Mouse (Mus musculus) stomach, embryonic 14.5 days (tissue): ENCODE results near the gene Mvb12b. TPM values are rescaled to one million over a fixed set of nuclear protein-coding genes. Genes with fewer than 3 reads are reported as not detected.

Source experiments
- ATAC-seq: fragments of 200-750 bp; cut with Nextera tagmentation; 2 replicates; pipeline ENCODE4 v1.8.0; 2017; ENCODE audit warnings: low read depth, moderate TSS enrichment; ENCODE audit not compliant: insufficient number of reproducible peaks, insufficient read depth, low FRiP score
- H3K27ac ChIP-seq: fragments of 300-500 bp; sonication (generic); 2 replicates; pipeline ENCODE4 v1.5.1; 2014; ENCODE audit warnings: mild to moderate bottlenecking, low read length, moderate library complexity, mixed read lengths
- H3K27me3 ChIP-seq: fragments of 300-500 bp; sonication (generic); 2 replicates; pipeline ENCODE4 v1.6.1; 2014; ENCODE audit warnings: low read length, control low read depth, mixed read lengths; ENCODE audit not compliant: control insufficient read depth, insufficient read depth
- H3K36me3 ChIP-seq: fragments of 300-500 bp; sonication (generic); 2 replicates; pipeline ENCODE4 v1.6.1; 2014; ENCODE audit warnings: mild to moderate bottlenecking, control low read depth, low read length, moderate library complexity, mixed read lengths; ENCODE audit not compliant: control insufficient read depth, insufficient read depth
- H3K4me1 ChIP-seq: fragments of 300-500 bp; sonication (generic); 2 replicates; pipeline ENCODE4 v1.6.1; 2014; ENCODE audit warnings: low read length, control low read depth, mixed read lengths; ENCODE audit not compliant: control insufficient read depth, insufficient read depth
- H3K4me2 ChIP-seq: fragments of 300-500 bp; sonication (generic); replicated peaks from 2 replicates; pipeline ENCODE4 v1.6.1; 2014; ENCODE audit warnings: low read depth, low read length, control low read depth
- H3K4me3 ChIP-seq: fragments of 300-500 bp; sonication (generic); 2 replicates; pipeline ENCODE4 v1.5.1; 2014; ENCODE audit warnings: low read depth, low read length, control low read depth
- H3K9ac ChIP-seq: fragments of 300-500 bp; sonication (generic); replicated peaks from 2 replicates; pipeline ENCODE4 v1.6.1; 2014; ENCODE audit warnings: low read depth, mild to moderate bottlenecking, control low read depth, low read length, moderate library complexity, mixed read lengths
- H3K9me3 ChIP-seq: fragments of 300-500 bp; sonication (generic); 2 replicates; pipeline ENCODE4 v1.6.1; 2016; ENCODE audit warnings: low read depth, low read length, control low read depth; ENCODE audit not compliant: control insufficient read depth
- WGBS: fragments of 180-500 bp; shearing (Covaris S2); extraction: QIAGEN DNeasy Blood & Tissue Kit; methylation state at CpG from one replicate; pipeline ENCODE4 v1.1.7; 2014; 5-methylcytosine and 5-hydroxymethylcytosine counted together
- polyA plus RNA-seq: library from polyadenylated mRNA; unstranded; fragments of >200 nt; fragmentation: Nextera tagmentation; extraction: Ambion mirVana; gene quantifications from 2 replicates; pipeline ENCODE4 v1.2.1, GENCODE M21; 2014

Mvb12b gene
- polyA plus RNA-seq, 1 experiment from 2014 or later = 20.7 TPM

- no peak overlapping the region for H3K9ac ChIP-seq
- no peaks in the 10 kb centered on the region; the same call in 1 of the 2 replicates for H3K36me3 ChIP-seq
- no peak overlapping the region for H3K4me3 ChIP-seq
- no peak overlapping the region for H3K4me2 ChIP-seq
- no peak overlapping the region for H3K27ac ChIP-seq
- H3K9me3 ChIP-seq = no peaks in the 10 kb centered on the region
- WGBS = 72% methylated on average over 15 of the region's 15 CpGs
- no peaks in the 10 kb centered on the region for H3K27me3 ChIP-seq
- no peak for ATAC-seq
- H3K4me1 ChIP-seq = 0 out of 2 replicates have a peak, but pooled peaks cover 2% of the 10 kb centered on the region
These were observed 91.9 kb downstream of the Mvb12b start for GRCm38 (mm10) chr2:33795716-33796472.

- Histone ChIP-seq H3K4me2 (no peak overlapping the region), H3K4me3 (no peak overlapping the region), H3K9me3 (no peaks in the 10 kb centered on the region), H3K36me3 (peaks cover 3% of the 10 kb centered on the region; the same call in 1 of the 2 replicates), H3K27ac (no peak overlapping the region), H3K4me1 (0 out of 2 replicates have a peak, but pooled peaks cover 2% of the 10 kb centered on the region), H3K27me3 (no peaks in the 10 kb centered on the region), H3K9ac (no peak overlapping the region)
- 89% methylated on average over 7 of the region's 7 CpGs for WGBS
- no peak for ATAC-seq
These were observed 92.7 kb downstream of the Mvb12b start for GRCm38 (mm10) chr2:33795001-33795580.

DNA sequence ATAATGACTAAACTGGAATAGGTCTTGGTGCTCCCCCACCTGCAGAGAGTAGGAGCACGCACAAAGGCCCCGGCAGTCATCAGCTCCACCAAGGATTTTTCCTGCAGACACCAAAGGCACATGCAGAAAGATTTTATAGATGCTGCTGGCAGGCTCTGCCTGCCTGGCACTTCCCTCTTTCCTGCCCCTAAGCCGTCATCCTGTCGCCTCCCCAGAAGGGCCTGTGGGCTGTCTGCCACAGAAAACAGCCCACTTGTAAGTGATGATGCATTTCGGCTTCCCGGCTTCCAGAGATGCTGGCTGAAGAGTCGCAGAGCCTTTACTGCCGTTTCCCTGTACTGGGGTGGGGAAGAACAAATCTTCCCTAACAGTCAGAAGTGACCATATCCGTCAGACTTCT, 93.3 kb downstream of the Mvb12b start:
- no peak for ATAC-seq
- Histone ChIP-seq H3K9ac (no peak overlapping the region), H3K4me3 (no peak overlapping the region), H3K4me2 (no peak overlapping the region), H3K9me3 (no peaks in the 10 kb centered on the region), H3K4me1 (0 out of 2 replicates have a peak, but pooled peaks cover 2% of the 10 kb centered on the region), H3K27me3 (no peaks in the 10 kb centered on the region), H3K27ac (no peak overlapping the region), H3K36me3 (peaks cover 3% of the 10 kb centered on the region; the same call in 1 of the 2 replicates)
- 70% methylated on average over 9 of the region's 9 CpGs for WGBS

GRCm38 (mm10) chr2:33790301-33790700, 97.4 kb downstream of the Mvb12b start:
- H3K27me3 ChIP-seq = no peaks in the 10 kb centered on the region

GRCm38 (mm10) chr2:33789732-33790131, 98.0 kb downstream of the Mvb12b start:
- H3K9me3 ChIP-seq = no peaks in the 10 kb centered on the region
- H3K27ac ChIP-seq = no peak overlapping the region
- WGBS = 66% methylated on average over 9 of the region's 9 CpGs
- no peak overlapping the region for H3K9ac ChIP-seq
- no peaks in the 10 kb centered on the region for H3K27me3 ChIP-seq
- no peak for ATAC-seq
- no peak overlapping the region for H3K4me3 ChIP-seq
- H3K36me3 ChIP-seq = peaks cover 3% of the 10 kb centered on the region; the same call in 1 of the 2 replicates
- 0 out of 2 replicates have a peak, but pooled peaks cover 3% of the 10 kb centered on the region for H3K4me1 ChIP-seq
- no peak overlapping the region for H3K4me2 ChIP-seq

More at GRCm38 (mm10) chr2:33790301-33790700, 97.4 kb downstream of the Mvb12b start:
- Histone ChIP-seq H3K4me2 (no peak overlapping the region), H3K4me1 (0 out of 2 replicates have a peak, but pooled peaks cover 3% of the 10 kb centered on the region), H3K36me3 (peaks cover 3% of the 10 kb centered on the region; the same call in 1 of the 2 replicates), H3K4me3 (no peak overlapping the region), H3K27ac (no peak overlapping the region), H3K9ac (no peak overlapping the region), H3K9me3 (no peaks in the 10 kb centered on the region)
- no peak for ATAC-seq
- WGBS = 74% methylated on average over 5 of the region's 5 CpGs

GRCm38 (mm10) chr2:33789279-33789678, 98.5 kb downstream of the Mvb12b start:
- H3K9me3 ChIP-seq = no peaks in the 10 kb centered on the region
- no peak overlapping the region for H3K27ac ChIP-seq
- H3K4me2 ChIP-seq = no peak overlapping the region
- no peak for ATAC-seq
- 35% methylated on average over 6 of the region's 6 CpGs for WGBS
- H3K4me3 ChIP-seq = no peak overlapping the region
- no peak overlapping the region for H3K9ac ChIP-seq
- no peaks in the 10 kb centered on the region for H3K27me3 ChIP-seq
- H3K4me1 ChIP-seq = 0 out of 2 replicates have a peak, but pooled peaks cover 3% of the 10 kb centered on the region
- peaks cover 3% of the 10 kb centered on the region; the same call in 1 of the 2 replicates for H3K36me3 ChIP-seq

- Histone ChIP-seq H3K27ac (no peak overlapping the region), H3K9me3 (no peaks in the 10 kb centered on the region), H3K4me1 (0 out of 2 replicates have a peak, but pooled peaks cover 3% of the 10 kb centered on the region), H3K4me2 (no peak overlapping the region), H3K36me3 (peaks cover 3% of the 10 kb centered on the region; the same call in 1 of the 2 replicates), H3K4me3 (no peak overlapping the region), H3K9ac (no peak overlapping the region), H3K27me3 (no peaks in the 10 kb centered on the region)
- ATAC-seq = no peak
- 87% methylated on average over 7 of the region's 7 CpGs for WGBS
These were observed 98.9 kb downstream of the Mvb12b start for GRCm38 (mm10) chr2:33788851-33789250.

DNA sequence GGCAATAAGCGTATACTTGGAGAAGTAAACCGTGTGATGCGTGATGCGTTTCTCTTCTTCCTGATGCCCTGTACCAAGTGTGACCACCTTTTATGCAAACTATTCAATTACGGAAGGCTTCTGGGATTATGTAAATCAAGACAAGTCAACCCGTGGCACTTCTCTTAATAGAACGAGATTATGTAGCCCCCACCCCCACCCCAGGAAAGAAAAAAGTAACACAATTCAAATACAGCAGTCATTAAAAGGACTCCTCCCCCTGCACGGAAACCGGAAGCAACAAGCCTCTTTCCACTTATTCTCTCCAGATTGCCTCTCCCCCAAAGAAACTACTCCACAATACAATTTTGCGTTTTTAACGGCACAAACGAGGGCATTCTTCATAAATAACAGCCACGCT, 99.6 kb downstream of the Mvb12b start:
- Histone ChIP-seq H3K4me1 (0 out of 2 replicates have a peak, but pooled peaks cover 3% of the 10 kb centered on the region), H3K9ac (no peak overlapping the region), H3K4me2 (no peak overlapping the region), H3K36me3 (peaks cover 3% of the 10 kb centered on the region; the same call in 1 of the 2 replicates), H3K9me3 (no peaks in the 10 kb centered on the region), H3K27me3 (no peaks in the 10 kb centered on the region), H3K27ac (no peak overlapping the region), H3K4me3 (no peak overlapping the region)
- 74% methylated on average over 13 of the region's 13 CpGs for WGBS
- ATAC-seq = no peak
